In the genomic region with DNA sequence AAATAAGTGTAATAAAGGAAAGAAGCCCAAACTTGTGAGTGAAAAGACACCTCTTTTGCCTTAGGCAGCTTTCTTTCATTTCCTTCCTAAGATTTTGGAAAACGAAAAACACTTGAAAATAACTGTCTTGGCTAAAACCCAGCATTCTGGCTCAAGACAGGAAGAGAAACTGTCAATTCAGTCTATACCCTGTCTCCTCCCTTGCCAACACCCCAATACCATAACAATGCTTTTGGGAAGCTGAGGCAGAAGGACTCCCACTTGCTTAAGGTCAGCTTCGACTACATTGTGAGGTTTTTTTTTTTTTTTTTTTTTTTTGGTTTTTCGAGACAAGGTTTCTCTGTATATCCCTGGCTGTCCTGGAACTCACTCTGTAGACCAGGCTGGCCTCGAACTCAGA, we compare ENCODE assay signal across 27 mouse cellular contexts. TPM values are rescaled to one million over a fixed set of nuclear protein-coding genes. Genes with fewer than 3 reads are reported as not detected.
DNase-seq lines count a peak whose midpoint lies in the region; ATAC-seq and TF ChIP-seq lines count a peak whose summit lies in the region.
"Had no signal": no experiment of that assay in that cellular context is flagged by ENCODE, and none has a peak within 500 bp of the region (broad histone marks: within the 10 kb centered on the region; RNA-seq: fewer than 3 reads in every experiment).

No protein-coding gene starts in this region.

- H3K27me3 ChIP-seq in kidney, embryonic 15.5 days = no peaks in the 10 kb centered on the region
- no peaks in the 10 kb centered on the region for H3K27me3 ChIP-seq in kidney, embryonic 14.5 days (ENCODE audit: control insufficient read depth, insufficient read depth, low read length)
- H3K27me3 ChIP-seq in E14TG2a.4 (ENCODE audit: insufficient read depth, low read length) = no peaks in the 10 kb centered on the region
- no peaks in the 10 kb centered on the region for H3K27me3 ChIP-seq in midbrain, embryonic 11.5 days (ENCODE audit: control insufficient read depth, insufficient read depth, low read length)
- H3K27me3 ChIP-seq: CH12.LX; embryonic facial prominence, embryonic 12.5 days; embryonic facial prominence, embryonic 15.5 days; heart, embryonic 13.5 days; Patski had no signal

- H3K9ac ChIP-seq in kidney, embryonic 15.5 days = no peak overlapping the region
- H3K9ac ChIP-seq in kidney, embryonic 14.5 days (ENCODE audit: low read depth, low read length) = no peak overlapping the region
- H3K9ac ChIP-seq in ES-E14 (ENCODE audit: insufficient read depth, low read depth, low read length, poor library complexity, severe bottlenecking) = no peak overlapping the region
- H3K9ac ChIP-seq in midbrain, embryonic 11.5 days (ENCODE audit: low read length) = no peak overlapping the region
- H3K9ac ChIP-seq: embryonic facial prominence, embryonic 12.5 days; embryonic facial prominence, embryonic 15.5 days; forebrain, postnatal 0 days; heart, embryonic 13.5 days; hindbrain, embryonic 14.5 days had no signal

- DNase-seq in ES-E14 (ENCODE audit: low read depth, low spot score) = no peak
- no peak for DNase-seq in spleen, postnatal 4 days (ENCODE audit: low spot score in 2 of 2)
- no peak for DNase-seq in midbrain, embryonic 11.5 days (ENCODE audit: low spot score, missing footprints)
- DNase-seq: adrenal gland, postnatal 10 days; adrenal gland, postnatal 36 days; B cell, adult 2 months; cerebellum, adult 18-20 months; cerebellum, adult 9-10 months; cerebellum, postnatal 14 days; forebrain, postnatal 0 days; gastrocnemius, adult 2 months; gastrocnemius, postnatal 14 days; heart, adult 18-20 months; heart, postnatal 14 days; heart, postnatal 4 days had no signal

- no peaks in the 10 kb centered on the region for H3K9me3 ChIP-seq in kidney, embryonic 15.5 days (replicated peaks)
- no peaks in the 10 kb centered on the region for H3K9me3 ChIP-seq in kidney, embryonic 14.5 days (ENCODE audit: control insufficient read depth, low read length)
- no peaks in the 10 kb centered on the region for H3K9me3 ChIP-seq in E14TG2a.4 (ENCODE audit: low read length)
- H3K9me3 ChIP-seq in ES-E14 (ENCODE audit: control insufficient read depth, insufficient read depth, low read depth, low read length) = no peaks in the 10 kb centered on the region
- H3K9me3 ChIP-seq in midbrain, embryonic 11.5 days (ENCODE audit: control insufficient read depth, low read length) = no peaks in the 10 kb centered on the region
- H3K9me3 ChIP-seq: embryonic facial prominence, embryonic 12.5 days; embryonic facial prominence, embryonic 15.5 days; G1E; heart, embryonic 13.5 days had no signal

- no peak for ATAC-seq in kidney, embryonic 15.5 days (replicated peaks; ENCODE audit: low FRiP score)
- no peak for ATAC-seq in kidney, embryonic 14.5 days (ENCODE audit: low FRiP score, low TSS enrichment)
- ATAC-seq in midbrain, embryonic 11.5 days (ENCODE audit: low FRiP score) = no peak
- ATAC-seq: forebrain, postnatal 0 days; hindbrain, postnatal 0 days; inflammation-experienced regulatory T-cells, adult 6 months; Patski had no signal

- peak overlapping the region; percentile 72; the same call in 1 of the 2 replicates for H3K27ac ChIP-seq in kidney, embryonic 15.5 days
- no peak overlapping the region for H3K27ac ChIP-seq in kidney, embryonic 14.5 days (ENCODE audit: low read depth, low read length)
- peak overlapping the region; percentile 74; the same call in 1 of the 2 replicates for H3K27ac ChIP-seq in ES-E14 (ENCODE audit: insufficient read depth, low read depth, low read length, poor library complexity, severe bottlenecking)
- no peak overlapping the region for H3K27ac ChIP-seq in midbrain, embryonic 11.5 days (ENCODE audit: low read depth, low read length)
- H3K27ac ChIP-seq: embryonic facial prominence, embryonic 12.5 days; embryonic facial prominence, embryonic 15.5 days; gastrocnemius, adult 2 months; hindbrain, postnatal 0 days had no signal

- 70% methylated on average over 4 of the region's 4 CpGs for WGBS in kidney, embryonic 15.5 days
- 78% methylated on average over 3 of the region's 4 CpGs for WGBS in kidney, embryonic 14.5 days
- WGBS in midbrain, embryonic 11.5 days = 89% methylated on average over 2 of the region's 4 CpGs

- TF ChIP-seq CTCF in E14TG2a.4 (conservative IDR thresholded peaks at IDR 0.05; ENCODE audit: low read length) = no peak

- no peaks in the 10 kb centered on the region for H3K36me3 ChIP-seq in kidney, embryonic 15.5 days
- H3K36me3 ChIP-seq in kidney, embryonic 14.5 days (ENCODE audit: control insufficient read depth, insufficient read depth, low read length) = no peaks in the 10 kb centered on the region
- peaks cover 4% of the 10 kb centered on the region; the same call in 1 of the 2 replicates for H3K36me3 ChIP-seq in E14TG2a.4 (ENCODE audit: insufficient read depth, low read length)
- no peaks in the 10 kb centered on the region for H3K36me3 ChIP-seq in ES-E14 (ENCODE audit: control insufficient read depth, insufficient read depth, low read length, poor library complexity, severe bottlenecking)
- no peaks in the 10 kb centered on the region for H3K36me3 ChIP-seq in midbrain, embryonic 11.5 days (ENCODE audit: control insufficient read depth, insufficient read depth, low read length)
- H3K36me3 ChIP-seq: embryonic facial prominence, embryonic 12.5 days; embryonic facial prominence, embryonic 15.5 days; G1E; heart, embryonic 13.5 days had no signal

- H3K4me3 ChIP-seq in kidney, embryonic 15.5 days (replicated peaks) = no peak overlapping the region
- H3K4me3 ChIP-seq in kidney, embryonic 14.5 days (ENCODE audit: low read length) = no peak overlapping the region
- peak overlapping the region; percentile 72 for H3K4me3 ChIP-seq in E14TG2a.4 (replicated peaks; ENCODE audit: low read length)
- peak overlapping the region in 1 of 2 experiments; percentile 55; a peak in 1 of 4 replicates for H3K4me3 ChIP-seq in ES-E14 (ENCODE audit: insufficient read depth in 1 of 2, low read depth in 1 of 2, low read length in 2 of 2, poor library complexity in 1 of 2, severe bottlenecking in 1 of 2)
- no peak overlapping the region for H3K4me3 ChIP-seq in midbrain, embryonic 11.5 days (ENCODE audit: low read depth, low read length)
- H3K4me3 ChIP-seq: embryonic facial prominence, embryonic 12.5 days; embryonic facial prominence, embryonic 15.5 days; gastrocnemius, adult 2 months; heart, embryonic 13.5 days had no signal

- H3K4me1 ChIP-seq in kidney, embryonic 15.5 days = peaks cover 13% of the 10 kb centered on the region
- H3K4me1 ChIP-seq in kidney, embryonic 14.5 days (ENCODE audit: control insufficient read depth, insufficient read depth, low read length) = no peaks in the 10 kb centered on the region
- H3K4me1 ChIP-seq in E14TG2a.4 (replicated peaks; ENCODE audit: low read depth, low read length) (peaks cover 70% of the 10 kb centered on the region), ES-E14 (ENCODE audit: control insufficient read depth in 2 of 2, insufficient read depth in 2 of 2, low read length in 2 of 2, poor library complexity in 1 of 2) (peaks cover 2 to 6% of the 10 kb centered on the region in 2 experiments; a peak in 1 of 4 replicates)
- H3K4me1 ChIP-seq in midbrain, embryonic 11.5 days (ENCODE audit: control insufficient read depth, insufficient read depth, low read length) = peaks cover 4% of the 10 kb centered on the region; the same call in 1 of the 2 replicates
- H3K4me1 ChIP-seq: embryonic facial prominence, embryonic 12.5 days; embryonic facial prominence, embryonic 15.5 days had no signal

- in situ Hi-C loops in ES-E14 (cut with MboI; ENCODE audit: low sequenced_read_pairs in 2 of 2, unreplicated experiment in 2 of 2) = no loop called here

- no peak overlapping the region for H3K4me2 ChIP-seq in kidney, embryonic 15.5 days
- H3K4me2 ChIP-seq in kidney, embryonic 14.5 days (replicated peaks; ENCODE audit: low read depth, low read length) = no peak overlapping the region
- no peak overlapping the region for H3K4me2 ChIP-seq in midbrain, embryonic 11.5 days
- H3K4me2 ChIP-seq: embryonic facial prominence, embryonic 12.5 days; embryonic facial prominence, embryonic 15.5 days had no signal

TF ChIP-seq in ES-E14, 5 proteins besides CTCF, POLR2A, EP300 and RAD21:
- no peak for TF ChIP-seq ZC3H11A (IDR thresholded peaks at IDR 0.05; ENCODE audit: borderline replicate concordance, low read depth, low read length)
- no peak for TF ChIP-seq MAFK (IDR thresholded peaks at IDR 0.05; ENCODE audit: insufficient read depth, low read depth, low read length)
- no peak for TF ChIP-seq HCFC1 (IDR thresholded peaks at IDR 0.05; ENCODE audit: borderline replicate concordance, insufficient read depth, low read length)
- TF ChIP-seq CHD2 (IDR thresholded peaks at IDR 0.05; ENCODE audit: low read depth, low read length) = no peak
- no peak for TF ChIP-seq ZNF384 (IDR thresholded peaks at IDR 0.05; ENCODE audit: low read depth, low read length)

RNA-seq across cellular contexts. Expression of a gene that starts 20.0 kb away (rescaled TPM):
- polyA plus RNA-seq in kidney, embryonic 15.5 days (2015; fragmentation: Nextera tagmentation; extraction: Ambion mirVana) = 783 and 885 TPM in 2 replicates
- 838 and 851 TPM in 2 replicates for polyA plus RNA-seq in kidney, embryonic 14.5 days (2014; fragmentation: Nextera tagmentation; extraction: Ambion mirVana)
- 557 and 605 TPM in 2 replicates for total RNA-seq in ES-E14 (2012; rRNA removed)
- 805 and 833 TPM in 2 replicates for polyA plus RNA-seq in midbrain, embryonic 11.5 days (2014; fragmentation: Nextera tagmentation; extraction: Ambion mirVana)

RNA-seq across cellular contexts. Expression of a gene that starts 58.3 kb away (rescaled TPM):
- 103 and 118 TPM in 2 replicates for polyA plus RNA-seq in kidney, embryonic 15.5 days (2015; fragmentation: Nextera tagmentation; extraction: Ambion mirVana)
- polyA plus RNA-seq in kidney, embryonic 14.5 days (2014; fragmentation: Nextera tagmentation; extraction: Ambion mirVana) = 114 and 127 TPM in 2 replicates
- 57.3 and 77.3 TPM in 2 replicates for total RNA-seq in ES-E14 (2012; rRNA removed)
- 119 and 120 TPM in 2 replicates for polyA plus RNA-seq in midbrain, embryonic 11.5 days (2014; fragmentation: Nextera tagmentation; extraction: Ambion mirVana)

RNA-seq across cellular contexts. Expression of a gene that starts 58.5 kb away (rescaled TPM):
- polyA plus RNA-seq in kidney, embryonic 15.5 days (2015; fragmentation: Nextera tagmentation; extraction: Ambion mirVana) = 30.9 and 32.9 TPM in 2 replicates
- polyA plus RNA-seq in kidney, embryonic 14.5 days (2014; fragmentation: Nextera tagmentation; extraction: Ambion mirVana) = 24.7 and 38.1 TPM in 2 replicates
- total RNA-seq in ES-E14 (2012; rRNA removed) = 27.4 and 30.2 TPM in 2 replicates
- 35.6 and 39.5 TPM in 2 replicates for polyA plus RNA-seq in midbrain, embryonic 11.5 days (2014; fragmentation: Nextera tagmentation; extraction: Ambion mirVana)

Comparison
In these comparisons a context has a peak if more than half of its experiments do, and no peak if none do; other contexts are left out.
1. H3K27ac ChIP-seq: peak in kidney, embryonic 15.5 days (single experiment) and ES-E14 (single experiment); none in kidney, embryonic 14.5 days (single experiment) and midbrain, embryonic 11.5 days (single experiment).